Mouse (Mus musculus): ENCODE data around the gene Ptpn6.

Ptpn6 gene

DNA sequence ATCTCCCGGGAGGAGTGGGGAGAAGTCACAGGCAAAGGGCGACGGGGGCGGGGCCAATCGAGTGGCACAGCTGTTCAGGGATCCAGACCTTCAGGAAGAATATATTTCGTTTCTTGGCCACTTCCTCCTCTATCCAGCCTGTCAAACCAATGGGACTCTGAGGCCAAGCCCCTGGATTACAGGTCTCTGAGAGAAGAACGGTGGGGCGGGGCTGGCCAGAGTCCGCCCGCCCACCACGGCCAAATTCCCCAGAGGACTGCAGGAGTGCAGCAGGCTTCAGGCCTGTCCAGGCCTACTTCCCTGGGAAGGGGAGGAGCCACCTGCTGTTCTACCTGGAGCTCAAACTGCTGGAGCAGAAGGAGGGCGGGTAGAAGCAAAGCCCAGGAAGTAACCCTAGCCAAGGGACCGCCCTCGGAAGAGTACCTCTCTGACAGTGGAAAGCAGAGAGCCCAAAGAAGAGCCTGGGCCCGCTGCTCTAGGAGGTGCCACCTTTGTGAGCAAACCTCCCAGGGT lies at the start of gene Ptpn6:
TSS of gene Ptpn6 (minus strand) at position 204 of the 513 bp plus-strand sequence.
- DNase-seq = peak; percentile 92 to 95

- no peak for DNase-seq
Measured at GRCm38 (mm10) chr6:124787722-124788121, 49.2 kb upstream of the Ptpn6 start.

DNA sequence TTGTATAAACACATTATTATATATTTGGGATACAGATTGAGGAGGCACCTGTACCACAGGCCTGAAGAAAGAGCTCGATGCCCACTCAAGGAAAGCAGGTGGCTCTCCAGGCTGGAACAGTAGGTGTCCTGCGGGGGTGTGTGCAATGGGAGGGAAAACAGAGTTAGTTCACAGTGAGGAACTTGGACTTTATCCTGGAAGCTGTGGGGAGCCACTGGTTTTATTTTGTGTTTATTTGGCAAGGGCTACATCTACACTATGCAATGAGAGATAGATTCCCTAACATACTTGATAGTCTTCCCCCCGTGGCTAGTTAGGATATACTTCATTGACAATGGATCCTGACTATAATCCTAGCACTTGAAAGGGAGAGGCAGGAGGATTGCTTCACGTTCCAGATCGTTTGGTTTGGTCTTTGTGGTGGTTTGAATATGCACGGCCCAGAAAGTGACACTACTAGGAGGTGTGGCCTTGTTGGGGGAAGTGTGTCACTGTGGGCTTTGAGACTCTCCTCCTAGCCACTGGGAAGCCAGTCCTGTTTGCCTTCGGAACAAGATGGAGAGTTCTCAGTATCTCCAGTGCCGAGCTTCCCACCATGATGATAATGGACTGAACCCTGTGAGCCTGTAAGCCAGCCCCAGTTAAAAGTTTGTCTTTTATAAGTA lies 48.4 kb upstream of the Ptpn6 start:
- peak; percentile 50 to 63 for DNase-seq

DNA sequence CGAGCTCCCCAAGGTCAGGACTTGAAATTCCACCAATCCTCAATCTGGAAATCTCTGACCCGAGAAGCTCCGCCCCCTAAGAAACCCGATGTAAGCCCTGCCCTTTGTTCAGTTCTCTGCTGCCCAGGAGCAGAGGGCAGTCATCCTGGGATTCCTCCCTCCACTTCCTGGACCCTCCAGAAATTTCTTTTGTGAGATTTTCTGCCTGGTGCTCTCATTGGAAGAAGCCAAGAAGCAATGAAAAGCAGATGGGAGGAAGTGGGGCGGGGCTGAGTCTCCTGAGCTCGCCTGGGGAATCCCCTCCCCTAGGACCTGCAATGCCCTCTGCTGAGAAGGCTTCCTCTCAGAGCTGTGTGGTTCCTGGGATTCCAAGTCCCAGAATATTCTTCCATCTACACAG lies 43.9 kb upstream of the Ptpn6 start:
- DNase-seq = peak in 1 of 2 experiments; percentile 66

- DNase-seq = no peak
Measured at GRCm38 (mm10) chr6:124780917-124781316, 42.4 kb upstream of the Ptpn6 start.

- DNase-seq = peak in 1 of 2 experiments; percentile 60
Measured at GRCm38 (mm10) chr6:124779984-124780416, 41.5 kb upstream of the Ptpn6 start.

- DNase-seq = peak; percentile 53 to 62
Measured at GRCm38 (mm10) chr6:124779222-124779983, 40.9 kb upstream of the Ptpn6 start, which contains the start of gene Lrrc23. TSS of gene Lrrc23 (minus strand) at chr6:124779727.

- no peak for DNase-seq
Measured at GRCm38 (mm10) chr6:124770511-124770910, 32.0 kb upstream of the Ptpn6 start.

GRCm38 (mm10) chr6:124770013-124770412 lies 31.5 kb upstream of the Ptpn6 start:
- no peak for DNase-seq

- DNase-seq = peak in 1 of 2 experiments; percentile 48
Measured at GRCm38 (mm10) chr6:124769101-124769765, 30.7 kb upstream of the Ptpn6 start, which contains the start of gene Eno2. TSS of gene Eno2 (minus strand) at chr6:124769673.

DNA sequence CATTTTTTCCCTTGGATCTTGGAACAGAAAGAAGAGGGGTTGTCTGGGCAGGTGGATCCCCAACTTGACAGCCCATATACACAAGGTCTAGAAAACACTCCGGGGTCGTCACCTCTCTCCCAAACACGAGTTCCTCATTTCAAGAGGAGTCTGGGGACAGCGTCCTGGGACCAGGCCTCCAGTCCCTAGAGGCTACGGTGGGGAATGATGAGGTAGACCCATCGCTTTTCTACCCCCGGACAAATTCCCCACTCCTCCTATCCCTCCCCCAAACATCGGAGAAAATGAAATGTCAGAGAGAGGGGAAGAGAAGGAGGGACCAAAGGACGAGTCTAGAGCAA lies 30.2 kb upstream of the Ptpn6 start:
- no peak for DNase-seq

GRCm38 (mm10) chr6:124767920-124768703 lies 29.6 kb upstream of the Ptpn6 start:
- no peak for DNase-seq

DNA sequence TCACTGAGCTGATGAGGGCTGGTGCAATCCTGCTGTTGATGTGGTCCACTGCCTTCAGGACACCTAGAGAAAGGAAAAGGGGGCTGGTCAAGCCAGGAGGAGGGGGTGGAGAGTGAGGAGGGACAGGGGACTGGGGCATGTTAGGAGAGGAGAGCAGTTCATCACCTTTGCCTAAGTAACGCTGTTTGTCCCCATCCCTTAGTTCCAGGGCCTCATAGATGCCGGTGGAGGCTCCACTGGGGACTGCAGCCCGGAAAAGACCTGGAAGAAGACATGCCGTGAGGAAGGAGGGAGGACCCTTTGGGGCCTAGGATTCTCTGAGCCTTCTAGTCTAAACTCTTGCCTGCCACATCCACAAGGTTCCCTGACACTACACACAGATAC lies 29.0 kb upstream of the Ptpn6 start:
- no peak for DNase-seq

- no peak for DNase-seq
Measured at GRCm38 (mm10) chr6:124765951-124766350, 27.4 kb upstream of the Ptpn6 start.

DNA sequence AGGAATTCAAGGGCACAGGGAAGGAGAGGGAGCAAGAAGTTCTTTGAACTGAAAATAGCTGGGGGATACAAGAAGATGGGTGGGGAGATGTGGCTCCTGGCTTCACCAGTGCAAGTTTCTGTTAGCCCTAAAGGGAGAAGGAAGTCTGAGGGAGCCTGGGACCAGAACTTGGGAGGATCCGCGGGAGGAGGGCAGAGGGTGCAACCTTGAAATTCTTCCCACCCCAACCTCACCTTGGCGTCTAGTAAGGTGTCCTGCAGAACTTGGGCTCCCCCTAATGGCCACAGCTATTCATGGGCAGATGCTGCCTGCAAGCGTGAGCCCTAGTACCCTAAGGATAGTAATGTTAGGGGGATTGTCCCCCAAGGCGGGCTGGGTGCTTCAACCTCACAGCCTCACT lies 20.7 kb upstream of the Ptpn6 start:
- peak; percentile 93 to 94 for DNase-seq

- no peak for DNase-seq
Measured at GRCm38 (mm10) chr6:124758849-124759232, 20.3 kb upstream of the Ptpn6 start.

DNA sequence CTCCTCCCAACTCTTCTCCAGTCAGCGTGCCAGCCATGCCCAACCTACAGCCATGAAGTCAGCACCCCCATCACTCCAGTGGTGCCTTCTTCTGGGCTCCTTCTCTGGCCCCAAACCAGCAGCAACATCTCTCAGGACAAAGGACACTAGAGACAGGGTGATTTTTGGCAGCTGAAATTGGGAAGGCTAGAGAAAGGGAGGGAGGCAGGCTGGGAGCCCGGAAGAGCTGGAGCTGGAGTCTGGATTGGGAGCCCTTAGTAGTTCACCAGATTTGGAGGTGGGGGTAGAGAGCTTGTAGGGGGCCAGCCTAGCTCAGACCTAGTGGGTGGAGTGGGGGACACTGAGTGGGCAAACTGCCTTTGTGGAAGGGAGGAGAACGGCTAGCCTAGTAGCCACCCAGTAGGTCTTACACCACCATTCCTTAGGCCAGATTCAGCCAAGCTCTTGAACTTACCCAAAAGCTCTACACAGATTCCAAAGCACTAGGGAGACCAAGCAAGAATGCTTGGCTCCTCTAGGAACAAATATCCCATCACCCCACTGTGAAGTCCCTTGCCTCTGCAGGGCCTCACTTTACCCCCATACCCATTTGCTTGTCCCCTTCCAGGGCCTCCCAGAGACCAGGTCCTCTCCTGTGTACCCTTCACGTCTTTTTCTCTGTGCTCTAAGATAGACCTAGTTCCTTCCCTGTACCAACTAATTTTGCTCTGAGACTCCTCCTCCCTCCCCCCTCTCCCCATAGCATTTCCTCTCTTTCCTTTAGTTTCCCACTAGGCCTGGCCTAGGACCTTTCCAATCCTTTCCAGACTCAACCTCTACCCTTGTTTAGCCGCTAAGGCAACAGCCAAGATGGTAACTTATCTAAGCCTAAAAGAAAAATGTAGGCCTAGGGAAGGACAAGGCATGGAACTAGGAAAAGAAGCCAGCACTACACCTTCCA lies 19.7 kb upstream of the Ptpn6 start:
- DNase-seq = peak; percentile 52 to 64

GRCm38 (mm10) chr6:124757351-124757880 lies 18.9 kb upstream of the Ptpn6 start:
- DNase-seq = no peak

GRCm38 (mm10) chr6:124756652-124757350 lies 18.3 kb upstream of the Ptpn6 start:
- DNase-seq = peak; percentile 91

DNA sequence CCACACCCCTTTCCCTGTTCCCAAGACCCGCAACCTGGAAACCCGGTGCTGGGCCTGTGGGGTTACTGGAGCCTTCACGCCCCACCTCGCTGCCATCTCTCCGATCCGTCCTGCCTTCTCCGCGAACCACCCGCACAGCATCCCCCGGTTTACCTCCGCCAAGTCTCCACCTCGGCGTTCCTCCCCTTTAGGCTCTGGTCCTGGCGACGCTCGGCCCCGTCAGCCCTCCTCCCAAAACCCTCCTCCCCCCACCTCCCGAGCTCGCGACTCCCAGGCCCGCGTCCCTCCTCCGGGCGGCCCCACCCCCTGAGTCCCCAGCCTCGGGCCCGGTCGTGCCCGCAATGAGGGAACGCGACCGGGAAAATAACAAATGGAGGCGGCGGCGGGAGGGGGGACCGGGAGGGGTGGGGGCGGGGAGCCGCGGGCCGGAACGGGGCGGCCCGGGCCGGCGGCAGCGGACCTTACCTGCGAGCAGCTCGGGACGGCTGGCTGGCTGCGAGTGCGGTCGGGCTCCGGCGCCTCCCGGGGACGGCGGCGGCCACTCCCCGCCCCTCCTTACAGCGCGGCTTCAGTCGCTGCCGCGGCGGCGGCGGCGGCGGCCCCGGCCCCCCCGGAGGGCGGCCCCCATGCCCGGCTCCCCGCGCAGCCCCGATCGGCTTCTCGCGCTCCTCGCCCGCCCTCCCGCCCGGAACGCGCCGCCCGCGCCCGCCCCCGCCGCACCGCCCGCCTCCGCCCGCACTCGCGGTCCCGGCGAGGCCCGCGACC lies 17.5 kb upstream of the Ptpn6 start, which contains the start of the genes Gm45234 and Atn1:
TSS of gene Gm45234 (minus strand) at position 191 of the 765 bp plus-strand sequence.
TSS of gene Atn1 (minus strand) at position 694 of the 765 bp plus-strand sequence.
- peak; percentile 78 to 88 for DNase-seq
